Mouse (Mus musculus): Measurements from ENCODE around the gene Zfp367. TPM values are rescaled to one million over a fixed set of nuclear protein-coding genes. Genes with fewer than 3 reads are reported as not detected.

Zfp367 gene
- polyA plus RNA-seq, 1 experiment, result 10.4 TPM

- Histone ChIP-seq H3K4me1 (ENCODE audit: control insufficient read depth, insufficient read depth, low read length) (no peaks in the 10 kb centered on the region; the same call in 1 of the 2 replicates), H3K4me3 (replicated peaks; ENCODE audit: extremely low read depth, low read depth, low read length) (peak within 1 kb of the TSS; percentile 96)
- TF ChIP-seq POLR2A (IDR thresholded peaks at IDR 0.05; ENCODE audit: borderline replicate concordance, extremely low read depth, low read depth, low read length) (peak; percentile 74; the same call in 1 of the 2 replicates), CTCF (IDR thresholded peaks at IDR 0.05; ENCODE audit: insufficient read depth, low read length) (no peak)
- DNase-seq, result peak; percentile 75
- WGBS, result 6% methylated on average over 44 of the region's 44 CpGs
Measured at GRCm38 (mm10) chr13:64128858-64129615, 24.0 kb downstream of the Zfp367 start, which contains the start of gene Slc35d2. TSS of gene Slc35d2 (minus strand) at chr13:64129368.

- Histone ChIP-seq H3K4me3 (replicated peaks; ENCODE audit: extremely low read depth, low read depth, low read length) (no peak overlapping the region), H3K4me1 (ENCODE audit: control insufficient read depth, insufficient read depth, low read length) (no peaks in the 10 kb centered on the region; the same call in 1 of the 2 replicates)
- WGBS, result 67% methylated on average over 4 of the region's 4 CpGs
- no peak for DNase-seq
- TF ChIP-seq CTCF (IDR thresholded peaks at IDR 0.05; ENCODE audit: insufficient read depth, low read length) (no peak), POLR2A (IDR thresholded peaks at IDR 0.05; ENCODE audit: borderline replicate concordance, extremely low read depth, low read depth, low read length) (no peak)
Measured at GRCm38 (mm10) chr13:64126316-64126715, 26.7 kb downstream of the Zfp367 start.

- no peak for TF ChIP-seq POLR2A (IDR thresholded peaks at IDR 0.05; ENCODE audit: borderline replicate concordance, extremely low read depth, low read depth, low read length)
- TF ChIP-seq CTCF (IDR thresholded peaks at IDR 0.05; ENCODE audit: insufficient read depth, low read length), result no peak
Measured at GRCm38 (mm10) chr13:64124886-64125285, 28.1 kb downstream of the Zfp367 start.

GRCm38 (mm10) chr13:64123491-64124188 lies 29.4 kb downstream of the Zfp367 start:
- WGBS, result 52% methylated on average over 6 of the region's 6 CpGs
- H3K4me1 ChIP-seq (ENCODE audit: control insufficient read depth, insufficient read depth, low read length), result no peaks in the 10 kb centered on the region; the same call in 1 of the 2 replicates
- no peak for DNase-seq
- H3K4me3 ChIP-seq (replicated peaks; ENCODE audit: extremely low read depth, low read depth, low read length), result no peak overlapping the region
- TF ChIP-seq POLR2A (IDR thresholded peaks at IDR 0.05; ENCODE audit: borderline replicate concordance, extremely low read depth, low read depth, low read length) (no peak), CTCF (IDR thresholded peaks at IDR 0.05; ENCODE audit: insufficient read depth, low read length) (no peak)

More at GRCm38 (mm10) chr13:64124886-64125285, 28.1 kb downstream of the Zfp367 start:
- Histone ChIP-seq H3K4me3 (replicated peaks; ENCODE audit: extremely low read depth, low read depth, low read length) (no peak overlapping the region), H3K4me1 (ENCODE audit: control insufficient read depth, insufficient read depth, low read length) (no peaks in the 10 kb centered on the region; the same call in 1 of the 2 replicates)
- 93% methylated on average over 6 of the region's 6 CpGs for WGBS
- no peak for DNase-seq

- TF ChIP-seq CTCF (IDR thresholded peaks at IDR 0.05; ENCODE audit: insufficient read depth, low read length), result no peak
- TF ChIP-seq POLR2A (IDR thresholded peaks at IDR 0.05; ENCODE audit: borderline replicate concordance, extremely low read depth, low read depth, low read length), result no peak
- no peak for DNase-seq
- Histone ChIP-seq H3K4me1 (ENCODE audit: control insufficient read depth, insufficient read depth, low read length) (no peaks in the 10 kb centered on the region), H3K4me3 (replicated peaks; ENCODE audit: extremely low read depth, low read depth, low read length) (no peak overlapping the region)
- WGBS, result 81% methylated on average over 4 of the region's 4 CpGs
Measured at GRCm38 (mm10) chr13:64120760-64121159, 32.2 kb downstream of the Zfp367 start.

- DNase-seq, result no peak
- Histone ChIP-seq H3K4me3 (replicated peaks; ENCODE audit: extremely low read depth, low read depth, low read length) (no peak overlapping the region), H3K4me1 (ENCODE audit: control insufficient read depth, insufficient read depth, low read length) (no peaks in the 10 kb centered on the region)
- 45% methylated on average over 2 of the region's 2 CpGs for WGBS
- TF ChIP-seq CTCF (IDR thresholded peaks at IDR 0.05; ENCODE audit: insufficient read depth, low read length) (no peak), POLR2A (IDR thresholded peaks at IDR 0.05; ENCODE audit: borderline replicate concordance, extremely low read depth, low read depth, low read length) (no peak)
Measured at GRCm38 (mm10) chr13:64117442-64117841, 35.6 kb downstream of the Zfp367 start.

- 89% methylated on average over 1 of the region's 1 CpGs for WGBS
Measured at GRCm38 (mm10) chr13:64110421-64110820, 42.6 kb downstream of the Zfp367 start.

GRCm38 (mm10) chr13:64108381-64108850 lies 44.6 kb downstream of the Zfp367 start:
- Histone ChIP-seq H3K4me1 (ENCODE audit: control insufficient read depth, insufficient read depth, low read length) (no peaks in the 10 kb centered on the region; the same call in 1 of the 2 replicates), H3K4me3 (replicated peaks; ENCODE audit: extremely low read depth, low read depth, low read length) (no peak overlapping the region)
- WGBS, result 41% methylated on average over 5 of the region's 5 CpGs
- TF ChIP-seq CTCF (IDR thresholded peaks at IDR 0.05; ENCODE audit: insufficient read depth, low read length) (no peak), POLR2A (IDR thresholded peaks at IDR 0.05; ENCODE audit: borderline replicate concordance, extremely low read depth, low read depth, low read length) (no peak)
- no peak for DNase-seq

More at GRCm38 (mm10) chr13:64110421-64110820, 42.6 kb downstream of the Zfp367 start:
- Histone ChIP-seq H3K4me1 (ENCODE audit: control insufficient read depth, insufficient read depth, low read length) (no peaks in the 10 kb centered on the region; the same call in 1 of the 2 replicates), H3K4me3 (replicated peaks; ENCODE audit: extremely low read depth, low read depth, low read length) (no peak overlapping the region)
- no peak for TF ChIP-seq CTCF (IDR thresholded peaks at IDR 0.05; ENCODE audit: insufficient read depth, low read length)
- TF ChIP-seq POLR2A (IDR thresholded peaks at IDR 0.05; ENCODE audit: borderline replicate concordance, extremely low read depth, low read depth, low read length), result no peak
- DNase-seq, result no peak

GRCm38 (mm10) chr13:64107535-64107934 lies 45.5 kb downstream of the Zfp367 start:
- no peak overlapping the region for H3K4me3 ChIP-seq (replicated peaks; ENCODE audit: extremely low read depth, low read depth, low read length)
- TF ChIP-seq POLR2A (IDR thresholded peaks at IDR 0.05; ENCODE audit: borderline replicate concordance, extremely low read depth, low read depth, low read length), result no peak
- no peak for TF ChIP-seq CTCF (IDR thresholded peaks at IDR 0.05; ENCODE audit: insufficient read depth, low read length)
- DNase-seq, result no peak
- 35% methylated on average over 8 of the region's 8 CpGs for WGBS
- no peaks in the 10 kb centered on the region; the same call in 1 of the 2 replicates for H3K4me1 ChIP-seq (ENCODE audit: control insufficient read depth, insufficient read depth, low read length)
